13 mouse cellular contexts compared by ENCODE assay signal in the genomic region with DNA sequence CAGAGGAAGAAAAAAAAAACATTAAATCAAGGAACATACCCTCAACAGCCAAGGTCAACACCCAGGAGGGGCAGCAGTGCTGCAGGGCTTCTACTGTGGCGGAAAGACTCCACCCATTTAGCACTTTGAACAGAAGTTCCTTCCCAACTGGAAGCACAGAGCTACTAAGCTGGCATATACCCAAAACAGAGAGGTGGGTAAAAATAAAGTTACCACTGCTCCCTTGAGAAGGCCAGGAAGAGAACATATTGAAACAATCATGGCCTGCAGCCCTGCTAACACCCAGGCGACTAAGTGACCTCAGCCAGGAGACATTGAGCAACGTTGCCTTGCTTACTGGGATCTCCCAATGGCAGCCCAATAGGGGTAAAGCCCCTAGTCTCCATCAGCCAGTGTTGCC.
DNase-seq lines count a peak whose midpoint lies in the region; ATAC-seq and TF ChIP-seq lines count a peak whose summit lies in the region.
"Had no signal": no experiment of that assay in that cellular context is flagged by ENCODE, and none has a peak within 500 bp of the region (broad histone marks: within the 10 kb centered on the region; RNA-seq: fewer than 3 reads in every experiment).

No protein-coding gene starts in this region.

- no peaks in the 10 kb centered on the region for H3K9me3 ChIP-seq in intestine, embryonic 16.5 days (ENCODE audit: control insufficient read depth, low read length)
- H3K9me3 ChIP-seq in intestine, postnatal 0 days (ENCODE audit: control insufficient read depth), result no peaks in the 10 kb centered on the region

- no peak overlapping the region for H3K27ac ChIP-seq in intestine, embryonic 16.5 days (ENCODE audit: low read length)
- H3K27ac ChIP-seq in intestine, postnatal 0 days (ENCODE audit: low read depth, low read length), result no peak overlapping the region
- peak overlapping the region; percentile 21; the same call in 1 of the 2 replicates for H3K27ac ChIP-seq in olfactory bulb, adult 2 months (ENCODE audit: insufficient read depth, low read depth, low read length)
- H3K27ac ChIP-seq: kidney, postnatal 0 days had no signal

- TF ChIP-seq CTCF in intestine, postnatal 0 days (IDR thresholded peaks at IDR 0.05; ENCODE audit: low read depth), result no peak
- no peak for TF ChIP-seq CTCF in olfactory bulb, adult 2 months (IDR thresholded peaks at IDR 0.05; ENCODE audit: insufficient read depth, low read depth, low read length)

- TF ChIP-seq POLR2A in olfactory bulb, adult 2 months (IDR thresholded peaks at IDR 0.05; ENCODE audit: insufficient read depth, low read depth, low read length), result no peak

- WGBS in intestine, embryonic 16.5 days, result 59% methylated on average over 3 of the region's 3 CpGs
- WGBS in intestine, postnatal 0 days, result 55% methylated on average over 3 of the region's 3 CpGs
- 73% methylated on average over 3 of the region's 3 CpGs for WGBS in olfactory bulb, adult 2 months

- ATAC-seq in intestine, embryonic 16.5 days, result peak; percentile 33; the same call in 1 of the 2 replicates
- ATAC-seq in intestine, postnatal 0 days, result no peak
- ATAC-seq: midbrain, embryonic 16.5 days had no signal

- no peak overlapping the region for H3K4me2 ChIP-seq in intestine, embryonic 16.5 days (ENCODE audit: low read depth, low read length)
- no peak overlapping the region for H3K4me2 ChIP-seq in intestine, postnatal 0 days (replicated peaks; ENCODE audit: low read depth)

- no peak overlapping the region for H3K9ac ChIP-seq in intestine, embryonic 16.5 days (ENCODE audit: low read depth, low read length)
- H3K9ac ChIP-seq in intestine, postnatal 0 days (ENCODE audit: low read depth, low read length), result no peak overlapping the region

- peak; percentile 81 to 89 for DNase-seq in heart, adult 9 months (ENCODE audit: low spot score in 2 of 2)
- DNase-seq in kidney, postnatal 10 days, result peak; percentile 49
- no peak for DNase-seq in thymus, postnatal 25 days
- no peak for DNase-seq in urinary bladder, adult 2 months (ENCODE audit: low spot score)
- DNase-seq in right cerebral cortex, postnatal 14 days, result no peak
- DNase-seq: embryo, embryonic 11 days; liver; retina, postnatal 1 day had no signal

- H3K27me3 ChIP-seq in intestine, embryonic 16.5 days (replicated peaks; ENCODE audit: control insufficient read depth, insufficient read depth, low read length), result no peaks in the 10 kb centered on the region
- H3K27me3 ChIP-seq in intestine, postnatal 0 days (replicated peaks; ENCODE audit: control insufficient read depth, insufficient read depth, low read length), result no peaks in the 10 kb centered on the region

- H3K4me1 ChIP-seq in intestine, embryonic 16.5 days (ENCODE audit: control insufficient read depth, insufficient read depth, low read length), result peaks cover 13% of the 10 kb centered on the region
- 0 out of 2 replicates have a peak, but pooled peaks cover 2% of the 10 kb centered on the region for H3K4me1 ChIP-seq in intestine, postnatal 0 days (replicated peaks; ENCODE audit: control insufficient read depth, insufficient read depth, low read length)
- H3K4me1 ChIP-seq in olfactory bulb, adult 2 months (ENCODE audit: control insufficient read depth, insufficient read depth, low read length), result peaks cover 13% of the 10 kb centered on the region

- no peaks in the 10 kb centered on the region for H3K36me3 ChIP-seq in intestine, embryonic 16.5 days (ENCODE audit: control insufficient read depth, insufficient read depth, low read length)
- H3K36me3 ChIP-seq in intestine, postnatal 0 days (ENCODE audit: control insufficient read depth, insufficient read depth), result no peaks in the 10 kb centered on the region

- H3K4me3 ChIP-seq in intestine, embryonic 16.5 days (ENCODE audit: low read length), result no peak overlapping the region
- no peak overlapping the region for H3K4me3 ChIP-seq in intestine, postnatal 0 days (ENCODE audit: low read depth, low read length)
- no peak overlapping the region for H3K4me3 ChIP-seq in olfactory bulb, adult 2 months (ENCODE audit: insufficient read depth, low read depth, low read length)

Comparison
In these comparisons a context has a peak if more than half of its experiments do, and no peak if none do; other contexts are left out.
1. DNase-seq: peak in heart, adult 9 months (2 of 2) and kidney, postnatal 10 days (single experiment); none in thymus, postnatal 25 days (single experiment), urinary bladder, adult 2 months (single experiment) and right cerebral cortex, postnatal 14 days (single experiment).